In genomic region chr7:133725571-133725970, GRCm38 (mm10) we compare ENCODE assay signal across 21 mouse cellular contexts. TPM values are rescaled to one million over a fixed set of nuclear protein-coding genes. Genes with fewer than 3 reads are reported as not detected.
A peak's percentile ranks its signal among the peaks of the same experiment; 100 is the strongest.
DNase-seq lines count a peak whose midpoint lies in the region; ATAC-seq and TF ChIP-seq lines count a peak whose summit lies in the region.
"Had no signal": no experiment of that assay in that cellular context is flagged by ENCODE, and none has a peak within 500 bp of the region (broad histone marks: within the 10 kb centered on the region; RNA-seq: fewer than 3 reads in every experiment).

No protein-coding gene starts in this region.

- no peaks in the 10 kb centered on the region for H3K9me3 ChIP-seq in intestine, embryonic 15.5 days
- H3K9me3 ChIP-seq: forebrain, embryonic 10.5 days; hindbrain, embryonic 10.5 days; limb, embryonic 12.5 days; neural tube, embryonic 12.5 days had no signal

- peaks cover 15% of the 10 kb centered on the region; the same call in 1 of the 2 replicates for H3K36me3 ChIP-seq in liver, adult 2 months (ENCODE audit: control insufficient read depth, insufficient read depth, low read length)
- peaks cover 24% of the 10 kb centered on the region for H3K36me3 ChIP-seq in intestine, embryonic 15.5 days

- no peak for TF ChIP-seq POLR2A in liver, adult 2 months (IDR thresholded peaks at IDR 0.05; ENCODE audit: extremely low read depth, insufficient read depth, low read length)

- no peaks in the 10 kb centered on the region for H3K27me3 ChIP-seq in liver, adult 2 months (ENCODE audit: control insufficient read depth, insufficient read depth, low read length)
- no peaks in the 10 kb centered on the region for H3K27me3 ChIP-seq in intestine, embryonic 15.5 days (replicated peaks)
- H3K27me3 ChIP-seq: limb, embryonic 12.5 days; neural tube, embryonic 12.5 days had no signal

- no peak overlapping the region for H3K4me3 ChIP-seq in liver, adult 2 months (ENCODE audit: insufficient read depth, low read depth, low read length)
- H3K4me3 ChIP-seq in intestine, embryonic 15.5 days (replicated peaks), result no peak overlapping the region
- H3K4me3 ChIP-seq: forebrain, embryonic 10.5 days; hindbrain, embryonic 10.5 days; limb, embryonic 12.5 days; neural tube, embryonic 12.5 days had no signal

- DNase-seq in frontal cortex, postnatal 36 days (ENCODE audit: low spot score in 2 of 2), result no peak
- peak; percentile 93 for DNase-seq in liver, adult 2 months (ENCODE audit: extremely low read depth, low read depth, low spot score)
- DNase-seq in liver, result no peak
- peak; percentile 24 for DNase-seq in gonadal fat pad, adult 2 months (ENCODE audit: low read depth)
- peak; percentile 43 for DNase-seq in skeletal muscle tissue, adult 2 months (ENCODE audit: low read depth, low spot score)
- DNase-seq in right cerebral cortex, adult 18-20 months, result no peak
- DNase-seq: cerebellum, adult 9-10 months; kidney, adult 8-10 months; kidney, postnatal 25 days; thymus, postnatal 4 days had no signal

- H3K4me1 ChIP-seq in liver, adult 2 months (ENCODE audit: control insufficient read depth, insufficient read depth, low read length), result peaks cover 22% of the 10 kb centered on the region
- no peaks in the 10 kb centered on the region for H3K4me1 ChIP-seq in intestine, embryonic 15.5 days (replicated peaks)
- H3K4me1 ChIP-seq: forebrain, embryonic 10.5 days; hindbrain, embryonic 10.5 days; neural tube, embryonic 12.5 days had no signal

- ATAC-seq in frontal cortex, adult (ENCODE audit: low TSS enrichment), result 0 out of 2 replicates have a peak, but pooled peaks have one; percentile 28
- ATAC-seq in intestine, embryonic 15.5 days, result no peak

- TF ChIP-seq CTCF in liver, adult 2 months (IDR thresholded peaks at IDR 0.05; ENCODE audit: low read depth, low read length), result no peak

- H3K4me2 ChIP-seq in intestine, embryonic 15.5 days (replicated peaks), result no peak overlapping the region
- H3K4me2 ChIP-seq: limb, embryonic 12.5 days; neural tube, embryonic 12.5 days had no signal

- H3K9ac ChIP-seq in liver, adult 2 months (ENCODE audit: low read depth, low read length), result no peak overlapping the region
- no peak overlapping the region for H3K9ac ChIP-seq in intestine, embryonic 15.5 days
- H3K9ac ChIP-seq: limb, embryonic 12.5 days; neural tube, embryonic 12.5 days had no signal

- H3K27ac ChIP-seq in liver, adult 2 months (replicated peaks; ENCODE audit: insufficient read depth, low read depth, low read length), result peak overlapping the region; percentile 81
- H3K27ac ChIP-seq in intestine, embryonic 15.5 days, result no peak overlapping the region
- H3K27ac ChIP-seq: forebrain, embryonic 10.5 days; hindbrain, embryonic 10.5 days; limb, embryonic 12.5 days; neural tube, embryonic 12.5 days had no signal

- no peaks in the 10 kb centered on the region for H3K79me2 ChIP-seq in liver, adult 2 months (ENCODE audit: control insufficient read depth, insufficient read depth, low read length)

- WGBS in liver, adult 2 months, result 28% methylated on average over 10 of the region's 10 CpGs
- 74% methylated on average over 10 of the region's 10 CpGs for WGBS in intestine, embryonic 15.5 days

RNA-seq across cellular contexts. Expression of gene Uros, which starts 15.7 kb away (rescaled TPM):
- 21.6 and 26.6 TPM in 2 replicates for total RNA-seq in liver, adult 2 months (2014; rRNA removed)
- polyA plus RNA-seq in liver, adult 2 months (2012; rRNA removed), result 21.4 and 23.9 TPM in 2 replicates
- polyA plus RNA-seq in gonadal fat pad, adult 2 months (2012; rRNA removed), result 21.9 and 27.1 TPM in 2 replicates
- polyA plus RNA-seq in intestine, embryonic 15.5 days (2015; fragmentation: Nextera tagmentation; extraction: Ambion mirVana), result 33.6 and 34.7 TPM in 2 replicates

RNA-seq across cellular contexts. Expression of gene Bccip, which starts 16.4 kb away (rescaled TPM):
- 72.8 and 76.0 TPM in 2 replicates for total RNA-seq in liver, adult 2 months (2014; rRNA removed)
- polyA plus RNA-seq in liver, adult 2 months (2012; rRNA removed), result 32.1 and 32.2 TPM in 2 replicates
- 39.1 and 39.3 TPM in 2 replicates for polyA plus RNA-seq in gonadal fat pad, adult 2 months (2012; rRNA removed)
- 165 TPM in 2 replicates for polyA plus RNA-seq in intestine, embryonic 15.5 days (2015; fragmentation: Nextera tagmentation; extraction: Ambion mirVana)

RNA-seq across cellular contexts. Expression of gene Mmp21, which starts 45.7 kb away (rescaled TPM):
- not detected in 2 replicates for total RNA-seq in liver, adult 2 months (2014; rRNA removed)
- not detected in 2 replicates for polyA plus RNA-seq in liver, adult 2 months (2012; rRNA removed)
- polyA plus RNA-seq in gonadal fat pad, adult 2 months (2012; rRNA removed), result not detected in 2 replicates
- polyA plus RNA-seq in intestine, embryonic 15.5 days (2015; fragmentation: Nextera tagmentation; extraction: Ambion mirVana), result 0.09 TPM in 1 of 2 replicates, not detected in the other
- total RNA-seq: adrenal gland, postnatal 36 days; megakaryocyte-erythroid progenitor cell, adult 5-6 weeks had no signal
- polyA plus RNA-seq: forebrain, embryonic 10.5 days; hindbrain, embryonic 10.5 days; limb, embryonic 12.5 days; neural tube, embryonic 12.5 days; small intestine, adult 2 months had no signal

RNA-seq across cellular contexts. Expression of gene Fank1, which starts 51.1 kb away (rescaled TPM):
- total RNA-seq in liver, adult 2 months (2014; rRNA removed), result not detected in 2 replicates
- not detected in 2 replicates for polyA plus RNA-seq in liver, adult 2 months (2012; rRNA removed)
- 1.3 and 1.6 TPM in 2 replicates for polyA plus RNA-seq in gonadal fat pad, adult 2 months (2012; rRNA removed)
- 0.83 and 1.1 TPM in 2 replicates for polyA plus RNA-seq in intestine, embryonic 15.5 days (2015; fragmentation: Nextera tagmentation; extraction: Ambion mirVana)
- total RNA-seq: granulocyte monocyte progenitor cell, adult 5-6 weeks; megakaryocyte-erythroid progenitor cell, adult 5-6 weeks had no signal
- polyA plus RNA-seq: liver, embryonic 16.5 days had no signal

RNA-seq across cellular contexts. Expression of gene Dhx32, which starts 57.0 kb away (rescaled TPM):
- total RNA-seq in liver, adult 2 months (2014; rRNA removed), result 24.0 and 27.7 TPM in 2 replicates
- 15.8 and 17.0 TPM in 2 replicates for polyA plus RNA-seq in liver, adult 2 months (2012; rRNA removed)
- polyA plus RNA-seq in gonadal fat pad, adult 2 months (2012; rRNA removed), result 42.4 and 69.0 TPM in 2 replicates
- 76.2 and 77.3 TPM in 2 replicates for polyA plus RNA-seq in intestine, embryonic 15.5 days (2015; fragmentation: Nextera tagmentation; extraction: Ambion mirVana)

Comparison
In these comparisons a context has a peak if more than half of its experiments do, and no peak if none do; other contexts are left out.
1. DNase-seq: peak in liver, adult 2 months (single experiment), gonadal fat pad, adult 2 months (single experiment) and skeletal muscle tissue, adult 2 months (single experiment); none in frontal cortex, postnatal 36 days (0 of 2), liver (single experiment) and right cerebral cortex, adult 18-20 months (single experiment).